Mouse (Mus musculus) embryonic facial prominence, embryonic 14.5 days (tissue): ENCODE measurements around the gene Srgap3. TPM values are rescaled to one million over a fixed set of nuclear protein-coding genes. Genes with fewer than 3 reads are reported as not detected.
A peak's percentile ranks its signal among the peaks of the same experiment; 100 is the strongest.

Source experiments
- ATAC-seq: fragments of 200-750 bp; cut with Nextera tagmentation; 2 replicates; pipeline ENCODE4 v1.8.0; 2017; ENCODE audit warnings: low read depth, moderate number of reproducible peaks, moderate TSS enrichment
- DNase-seq: peaks from one replicate; pipeline ENCODE4 v3.0.0-alpha.2; 2015; ENCODE audit warnings: low spot score
- H3K27ac ChIP-seq: fragments of 300-500 bp; sonication (generic); replicated peaks from 2 replicates; pipeline ENCODE4 v1.5.1; 2014; ENCODE audit warnings: low read depth, mild to moderate bottlenecking, low read length, moderate library complexity
- H3K27me3 ChIP-seq: fragments of 300-500 bp; sonication (generic); replicated peaks from 2 replicates; pipeline ENCODE4 v1.6.1; 2014; ENCODE audit warnings: low read length; ENCODE audit not compliant: control insufficient read depth, insufficient read depth
- H3K36me3 ChIP-seq: fragments of 300-500 bp; sonication (generic); 2 replicates; pipeline ENCODE4 v1.6.1; 2014; ENCODE audit warnings: low read length, mixed read lengths; ENCODE audit not compliant: control insufficient read depth, insufficient read depth
- H3K4me1 ChIP-seq: fragments of 300-500 bp; sonication (generic); 2 replicates; pipeline ENCODE4 v1.6.1; 2014; ENCODE audit warnings: antibody characterized with exemption, low read length; ENCODE audit not compliant: control insufficient read depth, insufficient read depth
- H3K4me2 ChIP-seq: fragments of 300-500 bp; sonication (generic); 2 replicates; pipeline ENCODE4 v1.6.1; 2014; ENCODE audit warnings: low read depth, mild to moderate bottlenecking, low read length, moderate library complexity, mixed read lengths
- H3K4me3 ChIP-seq: fragments of 300-500 bp; sonication (generic); 2 replicates; pipeline ENCODE4 v1.5.1; 2014; ENCODE audit warnings: low read depth, mild to moderate bottlenecking, low read length
- H3K9ac ChIP-seq: fragments of 300-500 bp; sonication (generic); 2 replicates; pipeline ENCODE4 v1.6.1; 2014; ENCODE audit warnings: low read depth, mild to moderate bottlenecking, low read length, moderate library complexity, mixed read lengths
- H3K9me3 ChIP-seq: fragments of 300-500 bp; sonication (generic); 2 replicates; pipeline ENCODE4 v1.6.1; 2016; ENCODE audit warnings: low read length; ENCODE audit not compliant: control insufficient read depth
- WGBS: fragments of 180-500 bp; shearing (Covaris S2); extraction: QIAGEN DNeasy Blood & Tissue Kit; methylation state at CpG from one replicate; pipeline ENCODE4 v1.1.7; 2014; 5-methylcytosine and 5-hydroxymethylcytosine counted together
- polyA plus RNA-seq: library from polyadenylated mRNA; unstranded; fragments of >200 nt; fragmentation: Nextera tagmentation; extraction: Ambion mirVana; gene quantifications from 2 replicates; pipeline ENCODE4 v1.2.1, GENCODE M21; 2014

Srgap3 gene
- polyA plus RNA-seq, 1 experiment from 2014 or later = 8.4 TPM

DNA sequence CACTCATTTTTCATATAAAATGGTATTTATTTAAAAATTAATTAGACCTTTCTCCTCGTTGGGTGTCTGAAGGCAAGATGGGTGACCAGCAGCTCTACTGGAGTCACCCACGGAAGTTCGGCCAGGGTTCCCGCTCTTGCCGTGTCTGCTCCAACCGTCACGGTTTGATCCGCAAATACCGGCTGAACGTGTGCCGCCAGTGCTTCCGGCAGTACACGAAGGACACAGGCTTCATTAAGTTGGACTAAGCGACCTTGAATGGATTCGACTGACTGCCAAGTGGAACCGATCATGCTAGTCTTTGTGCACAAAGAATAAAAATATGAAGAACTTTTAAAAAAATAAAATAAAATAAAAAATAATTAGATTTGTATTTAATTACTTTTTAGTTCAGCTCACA lies 29.1 kb upstream of the Srgap3 start:
- WGBS = 84% methylated on average over 16 of the region's 16 CpGs
- H3K27me3 ChIP-seq = no peaks in the 10 kb centered on the region
- H3K9ac ChIP-seq = no peak overlapping the region
- H3K27ac ChIP-seq = no peak overlapping the region
- peaks cover 18% of the 10 kb centered on the region for H3K4me1 ChIP-seq
- no peak for DNase-seq
- ATAC-seq = no peak
- no peaks in the 10 kb centered on the region for H3K36me3 ChIP-seq
- H3K4me3 ChIP-seq = no peak overlapping the region
- no peak overlapping the region for H3K4me2 ChIP-seq
- H3K9me3 ChIP-seq = no peaks in the 10 kb centered on the region

DNA sequence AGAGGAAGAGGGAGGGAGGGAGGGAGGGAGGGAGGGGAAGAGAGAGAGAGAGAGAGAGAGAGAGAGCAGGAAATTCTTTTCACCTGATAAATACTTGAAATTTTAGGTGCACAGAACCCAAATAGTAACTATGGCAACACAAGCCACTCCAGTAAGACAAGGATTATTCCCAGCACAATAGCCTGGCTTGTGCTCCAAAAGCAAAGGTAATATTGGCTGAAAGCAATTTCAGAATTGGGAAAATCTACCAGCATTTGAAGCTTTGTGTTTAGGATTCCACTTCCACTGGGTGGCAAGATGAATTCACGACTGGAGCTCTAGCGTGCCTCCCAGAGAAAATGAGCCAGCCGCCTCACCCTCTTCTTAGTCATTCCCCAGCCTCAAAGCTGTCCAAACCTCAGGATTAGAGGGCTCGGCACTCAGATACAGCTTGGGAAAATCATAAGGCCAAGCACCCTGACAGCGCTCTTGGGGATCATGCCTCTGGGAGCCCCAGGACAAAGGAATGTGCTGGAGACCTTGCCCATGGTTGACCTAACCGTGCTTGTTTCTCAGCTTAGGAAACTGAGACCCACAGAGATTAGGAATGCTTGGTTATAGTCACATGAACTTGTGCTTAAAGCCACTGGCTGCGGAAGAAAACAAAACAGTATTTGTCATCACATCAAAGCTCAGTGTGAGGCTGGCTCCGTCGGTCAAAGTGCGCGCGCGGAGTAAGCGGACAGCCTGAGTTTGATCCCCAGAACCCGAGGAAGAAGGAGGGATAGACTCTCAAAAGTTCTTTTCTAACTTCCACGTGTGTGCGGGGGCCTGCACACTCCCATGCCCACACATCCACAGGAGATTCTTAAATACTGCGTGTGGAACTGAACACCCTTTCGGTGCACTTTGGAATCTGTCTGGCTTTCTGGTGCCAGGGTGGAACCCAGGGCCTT lies 27.0 kb upstream of the Srgap3 start:
- Histone ChIP-seq H3K9me3 (no peaks in the 10 kb centered on the region), H3K4me2 (no peak overlapping the region), H3K36me3 (no peaks in the 10 kb centered on the region), H3K4me1 (peaks cover 18% of the 10 kb centered on the region), H3K9ac (no peak overlapping the region), H3K27ac (peak overlapping the region; percentile 55; the same call in 1 of the 2 replicates), H3K4me3 (no peak overlapping the region), H3K27me3 (no peaks in the 10 kb centered on the region)
- WGBS = 59% methylated on average over 19 of the region's 19 CpGs
- ATAC-seq (peak; percentile 34; the same call in 1 of the 2 replicates), DNase-seq (no peak)

DNA sequence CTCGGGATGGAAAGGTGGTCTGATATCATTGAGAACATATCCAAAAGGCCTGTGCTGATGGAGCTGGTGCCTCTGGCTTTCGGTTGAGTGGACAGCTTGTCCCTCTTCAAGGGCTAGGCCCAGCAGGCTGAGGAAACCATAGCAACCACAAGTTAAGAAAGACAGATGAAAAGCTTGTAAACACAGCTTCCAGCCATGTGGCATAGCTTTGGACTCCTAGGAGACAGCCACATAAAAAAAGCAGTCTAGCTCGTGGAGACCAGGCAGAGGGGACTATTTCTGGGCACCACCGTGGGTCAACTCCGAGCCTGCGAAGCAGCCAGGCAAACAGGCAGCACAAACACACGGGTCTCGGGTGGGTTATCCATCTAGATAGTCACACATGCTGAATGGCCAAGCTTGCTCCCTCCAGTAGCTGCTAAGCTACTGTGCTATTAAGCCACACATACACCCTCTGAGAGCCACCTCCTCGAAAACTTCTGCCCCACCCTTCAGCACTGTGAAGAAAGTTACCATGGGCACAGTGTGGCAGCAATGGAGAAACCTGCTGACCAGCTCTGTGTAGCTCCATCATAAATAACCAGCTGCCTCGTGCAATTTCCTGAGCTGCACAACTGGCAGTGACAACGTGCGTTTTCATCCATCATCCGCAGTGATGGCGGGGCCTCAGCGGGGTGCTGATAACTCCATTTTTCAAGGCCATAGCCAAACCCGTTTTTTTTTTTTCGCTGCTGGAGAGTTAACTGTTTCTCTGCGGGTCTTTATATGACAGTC lies 26.0 kb upstream of the Srgap3 start:
- H3K4me2 ChIP-seq = peak overlapping the region; percentile 20; the same call in 1 of the 2 replicates
- H3K27ac ChIP-seq = no peak overlapping the region; the same call in 1 of the 2 replicates

DNA sequence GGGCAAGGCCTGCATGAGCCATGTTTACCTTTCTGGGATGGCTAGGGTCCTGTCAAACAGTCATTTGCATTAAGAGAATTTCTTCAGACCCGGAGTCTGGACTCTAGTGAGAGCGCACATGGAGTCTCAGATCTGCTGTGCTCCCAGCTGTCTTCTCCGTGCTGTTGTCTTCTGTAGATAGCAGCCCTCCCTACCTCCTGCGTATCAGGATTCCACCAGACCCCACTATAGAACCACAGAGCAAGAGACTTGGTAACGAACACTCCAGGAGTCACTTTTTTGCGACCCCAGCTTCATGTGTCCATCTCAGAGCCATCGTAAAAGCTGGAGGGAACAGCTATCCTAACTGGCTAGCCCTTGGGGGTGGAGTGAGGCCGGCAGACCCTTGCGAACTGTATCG lies 25.1 kb upstream of the Srgap3 start:
- Histone ChIP-seq H3K9me3 (no peaks in the 10 kb centered on the region), H3K4me1 (peaks cover 18% of the 10 kb centered on the region), H3K27ac (no peak overlapping the region; the same call in 1 of the 2 replicates), H3K36me3 (no peaks in the 10 kb centered on the region), H3K4me3 (no peak overlapping the region), H3K4me2 (no peak overlapping the region), H3K9ac (no peak overlapping the region), H3K27me3 (no peaks in the 10 kb centered on the region)
- DNase-seq = no peak
- 66% methylated on average over 10 of the region's 10 CpGs for WGBS
- no peak for ATAC-seq

More for the DNA sequence above, 26.0 kb upstream of the Srgap3 start:
- DNase-seq (peak; percentile 68), ATAC-seq (peak; percentile 53; the same call in 1 of the 2 replicates)
- no peaks in the 10 kb centered on the region for H3K36me3 ChIP-seq
- no peak overlapping the region for H3K9ac ChIP-seq
- H3K4me3 ChIP-seq = no peak overlapping the region
- H3K9me3 ChIP-seq = no peaks in the 10 kb centered on the region
- WGBS = 31% methylated on average over 18 of the region's 18 CpGs
- H3K27me3 ChIP-seq = no peaks in the 10 kb centered on the region
- peaks cover 18% of the 10 kb centered on the region for H3K4me1 ChIP-seq

DNA sequence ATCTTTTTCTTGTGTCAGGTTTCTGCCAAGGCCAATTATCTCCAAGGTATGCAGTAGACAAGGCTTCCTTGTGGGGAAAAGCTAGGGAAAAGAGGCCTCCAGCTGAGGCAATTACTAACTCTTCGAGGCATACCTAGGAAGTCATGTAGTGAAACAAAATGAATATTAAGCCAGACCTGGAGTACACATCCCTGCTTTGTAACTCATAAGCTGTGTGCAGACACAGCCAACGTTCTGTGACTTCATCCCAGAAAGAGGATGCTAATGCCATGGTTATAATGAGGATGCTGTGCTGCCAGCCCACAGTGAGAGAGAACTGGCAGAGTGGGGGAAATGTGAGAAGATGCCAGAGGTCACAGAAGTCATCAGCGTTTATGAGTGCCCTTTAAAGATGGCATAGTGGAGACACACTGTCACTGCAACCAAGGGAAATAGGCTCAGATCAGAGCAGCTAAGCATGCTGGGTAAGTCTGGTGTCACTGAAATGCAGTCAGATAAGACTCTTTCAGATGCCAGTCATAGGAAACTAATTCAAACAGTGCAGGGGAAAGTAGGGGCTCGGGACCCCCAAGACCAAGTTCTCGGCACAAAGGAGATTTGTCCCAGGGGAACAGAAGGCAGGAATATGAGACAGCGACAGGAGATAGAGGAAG lies 24.2 kb upstream of the Srgap3 start:
- peaks cover 18% of the 10 kb centered on the region for H3K4me1 ChIP-seq
- H3K4me3 ChIP-seq = no peak overlapping the region
- H3K4me2 ChIP-seq = no peak overlapping the region
- 36% methylated on average over 6 of the region's 6 CpGs for WGBS
- H3K9me3 ChIP-seq = no peaks in the 10 kb centered on the region
- no peaks in the 10 kb centered on the region for H3K27me3 ChIP-seq
- ATAC-seq = no peak
- no peak overlapping the region for H3K9ac ChIP-seq
- no peaks in the 10 kb centered on the region for H3K36me3 ChIP-seq
- H3K27ac ChIP-seq = no peak overlapping the region
- no peak for DNase-seq

DNA sequence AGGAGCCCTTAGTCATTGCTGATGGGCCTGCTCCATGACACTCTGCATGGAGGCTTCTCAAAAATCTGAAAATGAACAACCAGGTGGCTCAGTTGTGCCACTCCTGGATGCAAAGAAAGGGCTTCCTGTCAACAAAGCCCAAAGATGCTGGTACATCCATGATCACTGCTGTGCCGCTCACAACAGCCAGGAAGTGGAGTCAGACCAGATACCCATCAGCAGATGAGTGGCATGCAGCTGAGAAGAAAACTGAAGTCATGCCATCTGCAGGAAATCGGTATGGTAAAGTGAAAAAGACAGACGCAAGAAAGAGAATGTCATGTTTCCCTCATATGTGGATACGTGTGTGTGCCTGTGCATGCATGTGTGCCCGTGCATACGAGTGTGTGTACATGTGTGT lies 20.3 kb upstream of the Srgap3 start:
- Histone ChIP-seq H3K9me3 (no peaks in the 10 kb centered on the region), H3K27ac (no peak overlapping the region), H3K9ac (no peak overlapping the region), H3K4me3 (no peak overlapping the region), H3K4me2 (no peak overlapping the region), H3K27me3 (no peaks in the 10 kb centered on the region), H3K4me1 (peaks cover 10% of the 10 kb centered on the region; the same call in 1 of the 2 replicates), H3K36me3 (no peaks in the 10 kb centered on the region)
- 92% methylated on average over 6 of the region's 6 CpGs for WGBS
- ATAC-seq (no peak), DNase-seq (no peak)

DNA sequence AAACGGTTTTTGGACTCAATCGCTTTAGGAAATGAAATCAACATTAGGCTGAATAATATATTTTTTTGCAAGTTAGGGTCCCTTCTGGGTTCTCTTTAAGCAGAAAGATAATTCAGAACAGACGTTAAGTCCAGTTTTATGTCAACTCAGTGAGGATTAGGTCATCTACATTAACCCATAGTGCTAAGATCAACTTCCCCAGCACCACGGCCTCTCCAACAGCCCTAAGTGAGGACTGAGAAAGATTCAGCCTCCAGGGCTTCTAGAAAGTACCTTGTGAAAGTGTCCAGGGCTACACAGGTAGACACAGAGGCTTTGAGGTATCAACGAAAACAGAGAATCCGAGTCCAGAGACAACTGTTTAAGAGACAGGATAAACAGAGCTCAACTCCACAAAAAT lies 11.3 kb upstream of the Srgap3 start:
- H3K9ac ChIP-seq = no peak overlapping the region
- H3K4me3 ChIP-seq = no peak overlapping the region
- peak overlapping the region; percentile 42 for H3K27ac ChIP-seq
- DNase-seq (no peak), ATAC-seq (0 out of 2 replicates have a peak, but pooled peaks have one; percentile 19)
- H3K4me2 ChIP-seq = no peak overlapping the region
- H3K27me3 ChIP-seq = no peaks in the 10 kb centered on the region
- peaks cover 23% of the 10 kb centered on the region for H3K4me1 ChIP-seq
- no peaks in the 10 kb centered on the region for H3K36me3 ChIP-seq
- WGBS = 29% methylated on average over 6 of the region's 6 CpGs
- peaks cover 4% of the 10 kb centered on the region; the same call in 1 of the 2 replicates for H3K9me3 ChIP-seq
